Mouse (Mus musculus) brain, embryonic 14.5 days (tissue): ENCODE results near the gene Ncbp1.

ENCODE experiments used
- CTCF ChIP-seq: fragments of 200-500 bp; IDR thresholded peaks from 2 replicates; pipeline ENCODE4 v1.5.1; 2012; ENCODE audit warnings: inconsistent platforms, mild to moderate bottlenecking, moderate library complexity, borderline replicate concordance; ENCODE audit not compliant: insufficient read depth, insufficient read length; ENCODE audit errors: extremely low read depth
- POLR2A ChIP-seq: fragments of 200-500 bp; IDR thresholded peaks from 2 replicates; pipeline ENCODE4 v1.6.1; 2012; ENCODE audit warnings: mild to moderate bottlenecking, inconsistent platforms, borderline replicate concordance; ENCODE audit not compliant: poor library complexity, insufficient read depth, insufficient read length, severe bottlenecking; ENCODE audit errors: extremely low read depth

GRCm38 (mm10) chr4:46137629-46138286 is 655 bp upstream of the Ncbp1 start:
- no peak for TF ChIP-seq CTCF
- TF ChIP-seq POLR2A: no peak
